Mouse (Mus musculus) forebrain, embryonic 14.5 days (tissue): ENCODE measurements at regions not wholly inside any gene's neighbourhood (a gene's known extent, or its start where the extent isn't known, plus 50 kb on each side); places are given as distances from the start of the nearest gene placed in this dataset.

Source experiments
- ATAC-seq: fragments of 200-750 bp; cut with Nextera tagmentation; 2 replicates; pipeline ENCODE4 v1.8.0; 2017; ENCODE audit warnings: mild to moderate bottlenecking, moderate library complexity
- DNase-seq: peaks from one replicate; pipeline ENCODE4 v3.0.0-alpha.2; 2015; ENCODE audit warnings: low spot score
- H3K27ac ChIP-seq: fragments of 300-500 bp; sonication (generic); 2 replicates; pipeline ENCODE4 v1.5.1; 2014; ENCODE audit warnings: low read depth, mild to moderate bottlenecking, control low read depth, low read length, moderate library complexity
- H3K27me3 ChIP-seq: fragments of 300-500 bp; sonication (generic); replicated peaks from 2 replicates; pipeline ENCODE4 v1.6.1; 2014; ENCODE audit warnings: low read length, control low read depth, mixed read lengths; ENCODE audit not compliant: control insufficient read depth, insufficient read depth
- H3K36me3 ChIP-seq: fragments of 300-500 bp; sonication (generic); 2 replicates; pipeline ENCODE4 v1.6.1; 2014; ENCODE audit warnings: low read length, control low read depth; ENCODE audit not compliant: control insufficient read depth, insufficient read depth
- H3K4me1 ChIP-seq: fragments of 300-500 bp; sonication (generic); 2 replicates; pipeline ENCODE4 v1.6.1; 2014; ENCODE audit warnings: antibody characterized with exemption, low read length, control low read depth; ENCODE audit not compliant: control insufficient read depth, insufficient read depth
- H3K4me2 ChIP-seq: fragments of 300-500 bp; sonication (generic); 2 replicates; pipeline ENCODE4 v1.6.1; 2014; ENCODE audit warnings: mild to moderate bottlenecking, control low read depth, low read length
- H3K4me3 ChIP-seq: fragments of 300-500 bp; sonication (generic); 2 replicates; pipeline ENCODE4 v1.5.1; 2014; ENCODE audit warnings: low read depth, low read length, control low read depth
- H3K9ac ChIP-seq: fragments of 300-500 bp; sonication (generic); 2 replicates; pipeline ENCODE4 v1.6.1; 2014; ENCODE audit warnings: mild to moderate bottlenecking, low read length, control low read depth, moderate library complexity
- H3K9me3 ChIP-seq: fragments of 300-500 bp; sonication (generic); replicated peaks from 2 replicates; pipeline ENCODE4 v1.6.1; 2016; ENCODE audit warnings: low read length, control low read depth, mixed read lengths; ENCODE audit not compliant: control insufficient read depth
- WGBS: fragments of 180-500 bp; shearing (Covaris S2); extraction: QIAGEN DNeasy Blood & Tissue Kit; methylation state at CpG from one replicate; pipeline ENCODE4 v1.1.7; 2014; 5-methylcytosine and 5-hydroxymethylcytosine counted together

- Histone ChIP-seq H3K9me3 (no peaks in the 10 kb centered on the region), H3K4me2 (no peak overlapping the region), H3K36me3 (no peaks in the 10 kb centered on the region), H3K4me1 (no peaks in the 10 kb centered on the region), H3K4me3 (no peak overlapping the region), H3K9ac (no peak overlapping the region), H3K27ac (no peak overlapping the region), H3K27me3 (no peaks in the 10 kb centered on the region)
- DNase-seq: peak; percentile 33
- 55% methylated on average over 4 of the region's 4 CpGs for WGBS
- ATAC-seq: no peak
These were observed 273.1 kb downstream of the Atp23 start for GRCm38 (mm10) chr10:126628057-126628456.

- 64% methylated on average over 7 of the region's 7 CpGs for WGBS
- DNase-seq (no peak), ATAC-seq (no peak)
These were observed 275.7 kb downstream of the Atp23 start for GRCm38 (mm10) chr10:126625466-126625865.

GRCm38 (mm10) chr10:126620802-126621201 lies 280.4 kb downstream of the Atp23 start:
- ATAC-seq (peak; percentile 32; the same call in 1 of the 2 replicates), DNase-seq (peak; percentile 14)
- whole genome bisulfite sequencing: 49% methylated on average over 6 of the region's 6 CpGs

More at GRCm38 (mm10) chr10:126625466-126625865, 275.7 kb downstream of the Atp23 start:
- H3K9me3 ChIP-seq: no peaks in the 10 kb centered on the region
- H3K27ac ChIP-seq: no peak overlapping the region
- H3K36me3 ChIP-seq: no peaks in the 10 kb centered on the region
- H3K4me1 ChIP-seq: 0 out of 2 replicates have a peak, but pooled peaks cover 2% of the 10 kb centered on the region
- H3K9ac ChIP-seq: no peak overlapping the region
- no peak overlapping the region for H3K4me3 ChIP-seq
- no peaks in the 10 kb centered on the region for H3K27me3 ChIP-seq
- H3K4me2 ChIP-seq: no peak overlapping the region

GRCm38 (mm10) chr10:126619970-126620369 lies 281.2 kb downstream of the Atp23 start:
- Histone ChIP-seq H3K9me3 (no peaks in the 10 kb centered on the region), H3K27ac (no peak overlapping the region), H3K9ac (no peak overlapping the region), H3K4me3 (no peak overlapping the region), H3K4me1 (0 out of 2 replicates have a peak, but pooled peaks cover 5% of the 10 kb centered on the region), H3K27me3 (no peaks in the 10 kb centered on the region), H3K36me3 (no peaks in the 10 kb centered on the region), H3K4me2 (peak overlapping the region; percentile 9; the same call in 1 of the 2 replicates)
- WGBS: 9% methylated on average over 10 of the region's 10 CpGs
- ATAC-seq (peak; percentile 82), DNase-seq (peak; percentile 59)

More at GRCm38 (mm10) chr10:126620802-126621201, 280.4 kb downstream of the Atp23 start:
- H3K9ac ChIP-seq: no peak overlapping the region
- 0 out of 2 replicates have a peak, but pooled peaks cover 5% of the 10 kb centered on the region for H3K4me1 ChIP-seq
- no peaks in the 10 kb centered on the region for H3K36me3 ChIP-seq
- H3K27me3 ChIP-seq: no peaks in the 10 kb centered on the region
- no peak overlapping the region for H3K4me3 ChIP-seq
- H3K27ac ChIP-seq: no peak overlapping the region
- no peak overlapping the region for H3K4me2 ChIP-seq
- no peaks in the 10 kb centered on the region for H3K9me3 ChIP-seq

- ATAC-seq (no peak), DNase-seq (peak; percentile 22)
- H3K27me3 ChIP-seq: no peaks in the 10 kb centered on the region
- no peak overlapping the region for H3K9ac ChIP-seq
- no peaks in the 10 kb centered on the region for H3K4me1 ChIP-seq
- no peaks in the 10 kb centered on the region for H3K36me3 ChIP-seq
- H3K4me2 ChIP-seq: no peak overlapping the region
- no peak overlapping the region for H3K4me3 ChIP-seq
- WGBS: 23% methylated on average over 4 of the region's 4 CpGs
- H3K9me3 ChIP-seq: no peaks in the 10 kb centered on the region
- no peak overlapping the region for H3K27ac ChIP-seq
These were observed 288.9 kb downstream of the Atp23 start for GRCm38 (mm10) chr10:126612226-126612625.

- H3K9me3 ChIP-seq: no peaks in the 10 kb centered on the region
- no peak overlapping the region for H3K4me3 ChIP-seq
- H3K4me2 ChIP-seq: no peak overlapping the region
- DNase-seq (no peak), ATAC-seq (no peak)
- WGBS: 78% methylated on average over 8 of the region's 8 CpGs
- H3K9ac ChIP-seq: no peak overlapping the region
- H3K36me3 ChIP-seq: no peaks in the 10 kb centered on the region
- H3K27me3 ChIP-seq: no peaks in the 10 kb centered on the region
- H3K4me1 ChIP-seq: no peaks in the 10 kb centered on the region
- no peak overlapping the region for H3K27ac ChIP-seq
These were observed 290.6 kb downstream of the Atp23 start for GRCm38 (mm10) chr10:126610506-126610905.

GRCm38 (mm10) chr10:126599686-126600085 lies 301.5 kb downstream of the Atp23 start:
- no peaks in the 10 kb centered on the region for H3K36me3 ChIP-seq
- H3K4me3 ChIP-seq: no peak overlapping the region
- no peaks in the 10 kb centered on the region for H3K27me3 ChIP-seq
- H3K9me3 ChIP-seq: no peaks in the 10 kb centered on the region
- H3K4me1 ChIP-seq: no peaks in the 10 kb centered on the region
- ATAC-seq (no peak), DNase-seq (no peak)
- H3K27ac ChIP-seq: no peak overlapping the region
- H3K4me2 ChIP-seq: no peak overlapping the region
- WGBS: 90% methylated on average over 2 of the region's 2 CpGs
- H3K9ac ChIP-seq: no peak overlapping the region

- Histone ChIP-seq H3K27me3 (no peaks in the 10 kb centered on the region), H3K4me2 (no peak overlapping the region), H3K4me1 (no peaks in the 10 kb centered on the region), H3K36me3 (no peaks in the 10 kb centered on the region), H3K9me3 (no peaks in the 10 kb centered on the region), H3K4me3 (no peak overlapping the region), H3K9ac (no peak overlapping the region), H3K27ac (no peak overlapping the region)
- ATAC-seq (peak; percentile 29; the same call in 1 of the 2 replicates), DNase-seq (peak; percentile 4)
- 73% methylated on average over 8 of the region's 8 CpGs for WGBS
These were observed 333.0 kb downstream of the Atp23 start for GRCm38 (mm10) chr10:126568155-126568554.

- no peak for ATAC-seq
- no peak for DNase-seq
- Histone ChIP-seq H3K9ac (no peak overlapping the region), H3K4me2 (no peak overlapping the region), H3K36me3 (no peaks in the 10 kb centered on the region), H3K27me3 (no peaks in the 10 kb centered on the region), H3K4me1 (no peaks in the 10 kb centered on the region), H3K4me3 (no peak overlapping the region), H3K27ac (no peak overlapping the region), H3K9me3 (no peaks in the 10 kb centered on the region)
- 84% methylated on average over 14 of the region's 14 CpGs for WGBS
These were observed 335.8 kb downstream of the Atp23 start for GRCm38 (mm10) chr10:126565326-126565725.
